Mouse (Mus musculus) R1 (cell line): ENCODE measurements at regions not wholly inside any gene's neighbourhood (a gene's known extent, or its start where the extent isn't known, plus 50 kb on each side); places are given as distances from the start of the nearest gene placed in this dataset.

Source experiments
- DNase-seq: peaks from one replicate; pipeline ENCODE4 v3.0.0-alpha.2; 2018; ENCODE audit warnings: low read depth, low spot score

DNA sequence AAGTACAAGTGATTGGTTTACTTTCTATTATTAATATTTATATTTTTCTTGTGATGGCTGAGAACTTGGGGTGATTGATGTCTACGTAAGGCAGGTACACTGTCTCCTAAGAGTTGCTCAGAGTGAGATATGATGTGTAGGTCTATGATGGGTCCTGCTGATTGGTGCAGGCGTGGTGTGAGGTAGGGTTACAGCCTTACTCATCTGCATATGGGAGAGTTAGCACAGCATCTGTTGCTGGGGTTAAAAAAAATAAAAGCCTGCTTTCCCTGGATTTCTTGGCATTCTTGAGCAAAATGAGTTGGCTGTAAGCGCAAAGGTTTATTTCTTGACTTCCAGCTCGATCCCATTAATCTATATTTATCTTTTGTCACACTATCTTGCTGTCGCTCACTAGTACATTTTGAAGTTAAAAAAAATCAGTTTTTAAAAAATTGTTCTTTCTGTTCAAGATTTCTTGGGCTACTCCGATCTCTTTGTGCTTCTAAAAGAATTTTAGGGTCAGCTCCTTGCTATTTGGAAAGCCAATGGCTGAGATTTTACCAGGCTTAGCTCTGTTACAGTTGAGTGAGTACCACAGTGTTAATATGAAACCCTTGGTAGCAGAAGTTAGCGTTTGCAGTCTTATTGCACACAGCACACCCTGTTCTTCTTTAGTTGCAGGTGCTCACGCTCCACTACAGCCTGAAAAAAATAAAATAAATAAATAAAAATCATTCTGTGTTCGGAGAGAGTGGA, 482.0 kb downstream of the Plekhb2 start:
- no peak for DNase-seq

DNA sequence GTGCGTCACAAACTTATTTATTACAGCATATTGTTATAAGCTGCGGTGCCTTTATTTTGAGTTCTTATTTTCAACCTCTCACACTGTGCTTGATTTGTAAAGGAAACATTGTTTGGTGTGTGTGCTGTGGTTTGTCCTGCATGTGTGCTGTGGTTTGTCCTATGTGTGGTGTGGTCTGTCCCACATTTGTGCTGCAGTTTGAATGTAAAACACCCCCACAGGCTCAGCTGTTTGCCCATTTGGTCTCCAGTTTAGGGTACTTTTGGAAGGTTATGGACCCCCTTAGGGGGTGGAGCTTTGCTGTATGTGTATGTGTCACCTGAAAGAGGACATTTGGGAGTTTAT, 482.5 kb downstream of the Plekhb2 start:
- no peak for DNase-seq

DNA sequence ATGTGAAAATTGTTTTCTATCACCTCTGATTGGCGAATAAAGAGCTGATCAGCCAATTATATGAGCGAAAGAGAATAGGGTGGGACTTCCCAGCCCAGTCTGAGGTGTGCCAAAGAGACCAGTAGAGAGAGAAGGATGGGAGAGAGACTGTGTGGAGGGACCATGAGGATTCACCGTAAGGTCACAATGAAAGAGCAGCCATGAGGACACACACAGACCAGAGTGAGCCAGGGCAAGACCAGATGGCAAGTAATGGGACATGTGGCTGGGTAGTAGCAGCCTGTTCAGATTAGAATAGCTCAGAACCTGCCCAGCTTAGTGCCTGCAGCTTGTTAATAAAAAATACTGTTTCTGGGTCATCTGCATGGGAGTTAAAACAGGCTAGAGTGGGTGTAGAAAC, 487.9 kb downstream of the Plekhb2 start:
- no peak for DNase-seq

DNA sequence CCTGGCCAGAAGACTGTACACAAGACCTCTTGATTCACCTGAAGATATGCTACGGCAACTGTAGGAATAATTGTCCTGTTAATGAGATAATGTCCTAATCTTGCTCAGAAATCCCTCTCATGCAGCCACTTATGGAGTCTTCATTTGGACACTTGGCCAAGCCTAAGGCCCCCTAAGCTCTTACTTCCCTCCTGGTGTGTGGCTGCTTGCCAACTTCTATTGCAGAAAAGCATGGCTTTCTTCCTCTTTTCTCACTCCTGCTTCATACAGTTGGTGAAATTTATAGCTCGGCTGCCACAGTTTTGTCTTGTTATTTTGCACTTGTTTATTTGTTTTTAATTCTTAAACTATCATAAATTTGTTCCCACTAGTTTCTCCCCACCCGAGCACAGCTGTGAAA, 488.4 kb downstream of the Plekhb2 start:
- no peak for DNase-seq

DNA sequence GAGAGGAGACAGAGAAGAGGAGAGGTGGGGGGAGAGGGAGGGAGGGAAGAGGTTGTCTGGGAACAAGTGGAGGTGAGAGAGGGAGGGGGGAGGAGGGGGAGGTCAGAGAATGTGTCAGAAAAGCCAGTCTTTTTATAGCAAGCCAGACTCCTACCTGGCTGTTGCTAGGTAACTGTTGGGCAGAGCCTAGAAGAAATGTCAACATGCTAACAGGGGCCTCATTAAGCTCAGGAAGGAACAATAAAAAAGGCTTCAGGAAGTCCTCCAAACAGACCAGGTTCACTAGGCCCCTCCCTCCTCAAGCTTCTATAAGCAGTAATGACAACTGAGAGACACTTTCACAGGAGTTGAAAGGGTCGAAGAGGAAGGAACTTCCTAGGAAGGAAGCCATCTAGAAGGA, 494.8 kb downstream of the Plekhb2 start:
- peak; percentile 67 for DNase-seq

DNA sequence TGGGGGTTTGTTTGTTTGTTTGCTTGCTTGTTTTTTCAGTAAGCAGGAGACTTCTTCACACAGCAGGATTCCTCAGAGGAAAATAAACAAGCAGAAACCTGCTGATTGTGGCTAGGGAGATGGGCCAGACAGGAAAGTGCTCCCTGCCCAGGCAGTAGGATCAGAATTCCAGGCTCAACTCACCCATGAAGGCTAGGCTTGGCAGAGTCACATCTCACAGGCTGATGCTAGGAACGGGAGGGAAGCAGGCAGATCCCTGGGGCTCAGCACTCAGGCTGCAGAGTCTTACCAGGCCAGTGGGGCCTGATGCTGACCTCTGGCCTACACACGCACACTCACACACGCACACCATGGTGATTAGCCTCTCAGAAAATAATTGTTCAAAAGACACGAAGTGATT, 498.5 kb downstream of the Plekhb2 start:
- DNase-seq, result no peak

DNA sequence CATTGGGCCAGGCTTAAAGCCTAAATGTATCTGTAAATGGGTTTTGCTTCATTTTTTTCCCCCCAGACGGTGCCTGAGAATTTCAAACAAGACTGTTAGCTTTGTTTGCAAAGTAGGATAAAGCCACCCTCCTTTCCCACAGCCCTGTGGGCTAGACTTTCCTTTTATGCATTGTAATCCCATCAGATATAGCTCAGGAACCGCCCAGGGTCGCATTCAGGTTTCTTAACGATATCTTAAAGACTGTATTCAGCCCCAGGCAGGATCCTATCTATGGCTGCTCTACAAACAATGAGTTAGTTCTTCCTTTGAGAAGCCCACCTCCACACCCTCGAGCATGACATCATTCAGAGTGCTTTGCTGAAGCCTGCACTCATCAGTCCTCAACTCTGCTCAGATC, 509.2 kb downstream of the Plekhb2 start:
- no peak for DNase-seq

DNA sequence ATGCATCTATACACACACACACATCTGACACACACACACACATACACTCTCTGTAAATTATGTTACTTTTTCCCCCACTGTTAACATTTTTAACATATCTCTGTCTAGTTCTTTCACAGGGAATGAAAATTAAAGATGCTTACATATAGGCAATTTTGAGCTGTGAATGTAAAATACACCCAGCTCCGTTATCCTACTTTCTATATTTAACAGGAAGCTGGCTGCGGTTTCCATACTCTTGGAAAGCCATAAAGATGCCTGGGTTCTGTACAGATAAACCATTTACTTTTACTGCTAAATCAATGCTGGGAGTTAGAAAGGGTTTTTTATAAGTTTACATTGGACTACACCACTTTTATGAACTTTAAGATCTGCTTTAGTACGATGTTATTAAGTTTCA, 511.7 kb downstream of the Plekhb2 start:
- DNase-seq, result no peak

DNA sequence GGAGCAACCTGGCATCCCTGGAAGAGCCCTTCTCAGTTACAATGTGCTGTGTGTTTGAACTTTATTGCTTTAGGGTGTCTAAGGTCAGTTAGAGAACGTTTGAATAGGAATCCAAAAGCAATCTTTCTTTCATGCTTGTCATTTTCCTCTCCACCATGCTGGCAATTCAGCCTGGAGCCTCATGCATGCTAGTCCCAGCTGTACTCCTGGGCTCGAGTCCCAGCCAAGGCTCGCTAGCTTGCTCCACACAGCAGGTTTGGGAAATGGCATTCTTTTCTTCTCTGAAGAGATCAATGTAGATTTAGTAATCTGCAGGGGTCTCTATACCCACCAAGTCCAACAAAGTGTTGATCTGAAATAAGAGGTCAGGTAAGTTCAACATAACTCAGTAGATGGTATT, 513.1 kb downstream of the Plekhb2 start:
- DNase-seq, result no peak

DNA sequence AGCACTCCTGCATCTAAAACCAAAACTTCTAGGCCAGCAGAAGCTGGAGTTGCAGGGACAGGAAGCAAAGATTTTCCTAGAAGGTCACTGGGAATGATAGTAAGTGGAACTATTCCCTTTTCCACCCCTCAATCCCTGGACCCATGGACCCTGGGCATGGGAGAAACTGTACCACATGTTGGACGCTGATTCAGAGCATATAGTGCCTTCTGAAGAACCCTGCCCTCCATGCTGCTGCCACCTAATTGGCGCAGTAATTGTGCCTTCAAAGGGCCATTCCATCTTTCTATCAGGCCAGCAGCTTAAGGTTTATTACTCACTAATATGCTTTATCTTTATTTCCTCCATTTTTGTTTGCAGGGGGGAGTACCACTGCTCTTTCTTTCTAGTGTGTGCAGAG, 516.8 kb downstream of the Plekhb2 start:
- DNase-seq, result no peak

DNA sequence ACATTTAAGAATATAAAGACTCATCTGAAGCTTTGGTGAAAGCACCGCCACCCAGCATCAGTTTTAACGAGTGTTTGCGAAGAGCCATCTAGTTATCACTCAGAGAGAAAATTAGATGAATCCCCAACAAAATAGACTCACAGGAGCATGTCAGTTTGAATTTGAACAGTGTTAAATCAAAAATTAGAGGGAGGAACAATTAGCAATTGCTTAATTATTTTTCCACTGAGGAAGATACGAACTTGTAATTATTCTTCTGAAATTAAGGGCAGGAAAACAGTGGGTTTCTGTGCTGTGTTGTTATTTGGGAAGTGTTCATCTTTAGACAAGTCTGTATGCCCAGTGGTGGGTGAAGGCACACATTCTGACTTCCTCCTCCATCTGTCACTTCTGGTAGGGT, 523.0 kb downstream of the Plekhb2 start:
- no peak for DNase-seq

DNA sequence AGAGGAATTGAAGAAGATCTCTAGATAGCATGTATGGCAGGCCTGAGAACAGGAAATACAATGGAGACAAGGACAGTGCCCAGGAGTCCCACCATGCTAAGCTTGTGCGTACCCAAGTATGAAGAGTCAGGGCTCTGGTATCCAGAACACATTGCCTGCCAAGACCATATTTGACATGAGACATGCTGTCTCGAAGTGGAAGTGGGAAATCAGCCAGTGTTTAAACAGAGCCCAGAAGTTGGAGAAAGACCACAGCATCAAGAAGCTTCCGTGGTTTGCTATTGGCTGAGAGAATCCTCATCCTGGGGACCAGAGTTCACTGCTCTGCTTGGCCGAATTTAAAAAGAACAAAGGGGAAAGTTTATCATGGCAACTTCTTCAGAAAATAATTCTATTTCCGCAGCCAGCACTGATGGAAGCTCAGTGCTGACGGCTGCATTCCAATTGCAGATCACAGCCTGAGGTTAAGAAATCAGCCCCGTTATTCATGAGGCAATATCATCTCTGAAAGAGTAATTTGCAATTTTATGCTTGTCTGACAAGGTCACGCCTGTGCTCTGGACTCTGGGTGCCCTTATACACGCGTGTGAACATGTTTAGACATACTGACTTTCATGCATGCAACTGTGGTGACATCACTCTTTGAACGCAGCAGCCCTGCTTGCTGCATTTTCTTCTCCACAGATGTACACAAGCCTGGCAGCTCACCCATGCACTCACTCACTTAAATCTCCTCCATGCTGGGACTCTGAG, 531.0 kb downstream of the Plekhb2 start:
- no peak for DNase-seq

DNA sequence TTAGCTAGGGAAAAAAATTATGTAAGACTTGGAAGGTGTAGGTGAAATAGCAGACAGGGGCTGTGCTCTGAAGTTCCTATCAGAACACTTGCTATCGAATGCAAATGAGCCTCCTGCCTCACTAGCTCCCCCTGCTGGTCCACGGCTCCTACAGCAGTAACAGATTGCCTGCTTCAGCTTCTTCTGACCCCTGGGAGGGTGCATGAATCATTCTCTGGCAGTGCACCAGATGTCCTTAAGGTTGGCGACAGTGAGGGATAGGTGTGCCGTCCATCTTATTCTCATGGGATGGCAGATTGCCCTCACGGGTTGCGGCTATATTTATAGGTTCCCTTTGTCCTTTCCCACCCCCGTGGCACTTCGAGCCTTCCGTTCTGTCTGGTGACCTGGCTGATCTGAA, 535.7 kb downstream of the Plekhb2 start:
- peak; percentile 85 for DNase-seq

DNA sequence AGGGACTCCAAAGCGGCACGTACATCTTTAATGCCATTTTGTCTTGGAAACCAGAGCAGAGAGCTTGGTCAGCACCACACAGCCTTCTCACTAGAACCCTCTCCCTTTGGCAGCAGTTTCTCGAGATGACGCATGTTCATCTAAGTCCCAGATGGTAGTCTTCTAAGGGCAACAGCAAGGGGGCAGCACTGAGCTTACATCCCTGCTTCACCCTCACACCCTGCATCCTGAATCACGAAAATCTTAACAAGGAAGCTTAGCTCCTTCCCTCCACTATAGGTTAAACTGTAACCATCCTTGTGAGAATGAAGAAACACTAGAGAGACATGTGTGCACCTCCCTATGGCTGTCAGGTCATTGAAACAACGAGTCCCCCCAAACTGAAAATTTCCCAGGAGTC, 538.4 kb downstream of the Plekhb2 start:
- peak; percentile 76 for DNase-seq

DNA sequence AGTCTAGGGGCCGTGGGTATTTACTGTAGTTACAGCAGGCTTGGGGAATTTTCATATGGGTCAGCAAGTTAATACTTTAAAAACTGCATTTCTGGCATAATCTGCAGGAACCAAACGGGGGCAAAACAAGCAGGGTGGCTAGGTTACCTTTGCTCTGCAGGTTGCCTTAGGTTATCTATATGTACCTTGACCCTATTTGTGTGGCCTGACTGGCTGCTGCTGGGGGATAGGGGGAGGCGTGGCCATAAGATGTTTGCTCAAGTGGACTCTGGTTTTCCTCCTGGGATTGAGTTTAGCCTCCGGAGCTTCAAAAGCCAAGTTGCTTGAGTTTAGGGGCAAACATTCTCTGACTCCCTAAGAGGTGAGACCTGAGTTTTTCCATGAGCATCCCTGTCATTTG, 540.6 kb downstream of the Plekhb2 start:
- no peak for DNase-seq

DNA sequence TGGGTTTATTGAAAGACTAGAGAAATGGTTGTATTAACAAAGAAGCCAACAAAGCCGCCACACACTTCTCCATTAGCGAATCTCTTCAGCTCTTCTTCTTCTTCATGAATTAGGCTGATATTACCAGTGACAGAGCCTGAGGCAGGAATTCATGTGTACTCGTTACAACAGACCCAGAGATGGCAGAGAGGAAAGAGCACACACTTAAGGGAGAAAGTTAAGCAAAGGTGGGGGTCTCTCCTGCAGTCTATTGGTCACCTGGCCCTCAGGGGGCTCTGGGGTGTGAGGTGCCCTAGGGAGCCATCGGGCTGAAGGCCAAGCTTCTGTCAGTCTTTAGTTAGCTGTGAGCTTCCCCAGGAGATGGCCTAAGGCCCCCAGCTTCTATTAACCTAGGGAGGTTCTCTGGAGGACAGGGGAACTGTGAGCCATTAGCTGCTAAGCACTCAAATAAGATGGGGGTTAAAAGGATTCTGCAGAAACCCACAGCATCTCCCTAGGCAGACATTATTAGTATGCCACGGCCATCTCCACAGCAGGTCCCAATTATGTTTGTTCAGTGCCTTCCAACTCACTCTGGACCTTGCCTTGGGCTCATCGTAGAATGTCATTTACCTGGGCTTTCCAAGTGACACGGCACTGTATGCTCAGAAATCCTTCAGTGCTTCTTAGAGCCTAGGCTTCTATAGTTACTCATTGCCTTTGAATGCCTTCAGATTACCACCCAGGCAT, 541.2 kb downstream of the Plekhb2 start:
- DNase-seq, result no peak

DNA sequence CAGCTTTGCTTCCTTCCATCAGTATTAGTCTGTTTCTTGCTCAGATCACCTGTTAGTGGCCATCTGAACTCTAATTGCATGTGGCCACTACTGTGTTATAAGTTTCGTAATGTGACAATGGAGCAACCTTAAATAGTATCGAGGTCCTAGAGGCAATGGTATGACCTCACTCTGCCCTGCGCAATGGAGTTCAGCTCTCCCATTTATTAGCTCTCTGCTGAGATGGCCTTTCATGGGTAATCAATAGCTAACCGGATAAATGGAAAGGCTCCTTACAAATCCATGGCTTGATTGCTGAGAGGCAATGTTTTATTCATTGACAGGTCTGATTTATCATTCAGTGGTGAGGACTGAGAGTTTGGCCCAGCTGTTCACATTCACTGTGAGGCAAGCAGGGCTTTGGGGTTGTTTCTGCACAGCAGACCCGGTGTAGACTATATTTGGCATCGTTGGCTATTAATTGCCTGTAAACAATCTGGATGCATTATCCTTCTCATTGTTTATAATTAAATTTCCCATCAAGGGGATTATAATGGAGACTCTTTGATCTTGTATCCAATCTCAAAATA, 543.9 kb downstream of the Plekhb2 start:
- no peak for DNase-seq

DNA sequence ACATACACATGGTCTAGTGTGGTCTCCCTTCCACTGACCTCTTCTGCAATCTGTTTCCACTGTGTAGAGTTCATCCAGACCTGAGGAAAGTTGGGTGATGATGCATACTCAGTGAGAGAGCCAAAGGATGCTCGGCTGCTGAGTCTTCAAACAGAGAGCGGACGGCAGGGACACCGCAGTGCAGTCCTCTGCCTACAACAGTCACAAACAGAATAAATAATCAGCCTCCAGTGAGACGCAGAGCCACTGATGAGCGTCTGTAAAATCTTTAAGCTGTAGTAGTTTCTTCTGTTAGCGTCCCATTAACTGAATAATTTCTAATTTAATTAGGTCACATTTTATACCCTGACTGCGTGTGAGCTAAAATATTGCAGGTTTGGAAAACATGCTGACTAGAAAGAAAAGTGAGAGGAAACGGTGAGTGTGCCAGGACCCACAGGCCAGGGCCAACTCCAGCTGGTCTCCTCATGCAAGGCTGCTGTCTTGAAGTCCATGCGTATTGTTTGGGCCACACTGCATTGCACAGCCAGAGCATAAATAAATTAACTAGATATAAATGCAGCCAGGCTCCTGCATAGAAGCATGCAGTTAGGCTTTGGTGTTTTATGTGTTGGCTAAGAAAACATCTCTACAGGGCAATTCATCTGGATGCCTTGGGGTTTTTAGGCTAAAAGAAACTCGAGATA, 551.0 kb downstream of the Plekhb2 start:
- no peak for DNase-seq

DNA sequence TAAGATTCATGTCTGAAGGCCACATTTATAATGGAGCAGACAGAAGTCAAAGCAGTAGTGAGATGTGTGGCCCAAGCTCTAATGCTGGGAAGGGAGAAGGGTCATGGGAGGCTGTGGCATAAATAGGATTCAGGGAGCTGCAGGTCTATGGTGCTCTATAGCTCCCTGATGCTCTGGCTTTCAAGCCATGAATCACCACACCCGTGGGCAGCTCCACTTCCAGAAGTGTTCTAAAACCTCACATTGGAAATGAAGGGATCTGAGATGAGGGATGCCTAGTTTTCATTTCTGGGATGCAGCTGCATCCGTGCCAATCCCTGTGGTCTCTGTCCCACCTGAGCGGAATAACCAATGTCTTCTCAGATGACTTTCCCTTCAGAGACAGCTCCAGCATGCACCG, 553.2 kb downstream of the Plekhb2 start:
- no peak for DNase-seq

DNA sequence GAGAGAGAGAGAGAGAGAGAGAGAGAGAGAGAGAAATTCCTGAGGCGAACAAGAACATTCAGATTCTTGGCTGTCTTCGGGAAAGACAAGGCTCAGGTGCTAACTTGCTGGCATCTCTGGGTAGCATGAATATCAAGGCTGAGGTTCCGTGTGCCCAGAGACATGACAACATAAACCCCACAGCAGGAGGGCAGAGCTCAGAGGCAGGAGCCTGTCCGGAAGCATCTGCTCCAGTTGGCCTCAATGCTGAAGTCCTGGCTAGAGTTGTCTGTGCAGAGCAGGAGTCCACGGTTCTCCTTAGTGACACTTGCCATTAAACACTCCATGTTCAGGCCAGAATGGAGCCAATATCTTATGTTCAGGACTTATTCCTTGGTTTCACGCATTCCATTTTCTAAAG, 555.6 kb downstream of the Plekhb2 start:
- DNase-seq, result no peak

DNA sequence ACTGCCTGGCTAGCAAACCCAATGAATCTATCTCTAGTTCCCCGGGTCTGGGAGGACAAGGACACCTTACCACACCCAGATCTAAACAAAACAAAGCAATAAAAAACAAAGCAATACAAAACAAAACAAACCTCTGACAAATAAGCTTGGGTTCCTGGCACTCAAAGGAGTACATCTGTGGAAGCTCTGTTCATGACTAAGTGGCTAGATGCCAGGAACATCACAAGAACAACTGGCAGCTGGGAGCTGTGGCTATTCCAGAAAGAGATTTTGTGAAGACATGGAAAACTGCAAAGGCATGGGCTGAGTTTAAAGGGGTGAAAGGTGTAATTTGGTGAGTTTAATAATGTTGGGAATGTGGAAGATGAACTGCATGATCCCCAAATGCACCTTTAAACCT, 565.9 kb downstream of the Plekhb2 start:
- no peak for DNase-seq
